8 mouse cellular contexts compared by ENCODE assay signal in the genomic region with DNA sequence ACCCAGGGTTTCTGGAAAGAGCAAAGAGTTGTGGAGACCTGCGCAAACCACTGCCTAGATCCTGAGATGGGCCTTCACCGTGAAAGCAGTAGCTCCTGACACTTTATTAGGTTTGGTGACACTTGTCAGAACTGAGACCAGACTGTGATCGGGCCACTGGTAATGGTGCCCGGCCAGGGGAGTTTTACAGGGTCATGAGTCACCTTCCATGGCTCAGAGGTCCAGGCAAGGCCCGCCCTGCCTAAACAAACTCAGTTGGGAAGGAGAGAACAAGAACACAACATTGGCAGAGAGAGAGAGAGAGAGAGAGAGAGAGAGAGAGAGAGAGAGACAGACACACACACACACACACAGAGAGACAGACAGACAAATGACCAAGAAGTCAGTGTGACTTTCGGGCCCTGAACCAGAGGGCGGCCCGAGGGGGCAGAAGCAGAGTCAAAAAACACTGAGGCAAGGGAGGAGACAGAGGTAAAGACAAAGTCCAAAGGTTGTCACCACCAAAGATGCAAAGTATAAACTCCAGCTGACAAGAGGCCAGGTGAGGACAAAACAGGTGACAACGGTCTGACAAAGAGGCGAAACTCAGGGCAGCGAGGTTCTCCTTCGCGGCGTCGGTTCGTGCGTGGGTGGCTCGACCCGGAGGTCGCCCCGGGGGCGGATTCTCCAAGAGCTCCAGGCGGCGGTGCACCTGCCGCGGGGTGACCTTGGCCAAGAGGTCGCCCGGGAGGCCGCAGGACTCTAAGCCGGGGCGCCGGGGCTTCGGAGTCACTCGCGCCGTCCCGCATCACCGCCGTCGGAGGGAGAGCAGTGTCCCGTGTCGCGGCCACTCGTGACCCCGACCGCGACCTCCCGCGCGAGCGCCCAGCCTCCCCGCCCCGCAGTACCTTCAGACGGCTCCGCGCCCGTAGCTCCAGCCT. TPM values are rescaled to one million over a fixed set of nuclear protein-coding genes. Genes with fewer than 3 reads are reported as not detected.
A peak's percentile ranks its signal among the peaks of the same experiment; 100 is the strongest.
DNase-seq lines count a peak whose midpoint lies in the region; ATAC-seq lines count a peak whose summit lies in the region.

No protein-coding gene starts in this region.

- peak overlapping the region; percentile 95 for H3K4me3 ChIP-seq in heart, embryonic 10.5 days
- peak overlapping the region; percentile 97 for H3K4me3 ChIP-seq in forebrain, embryonic 14.5 days (ENCODE audit: low read depth, low read length)
- H3K4me3 ChIP-seq in midbrain, embryonic 11.5 days (ENCODE audit: low read depth, low read length): peak overlapping the region; percentile 95

- peaks cover 3% of the 10 kb centered on the region; the same call in 1 of the 2 replicates for H3K9me3 ChIP-seq in heart, embryonic 10.5 days
- H3K9me3 ChIP-seq in forebrain, embryonic 14.5 days (replicated peaks; ENCODE audit: control insufficient read depth, low read length): no peaks in the 10 kb centered on the region
- H3K9me3 ChIP-seq in midbrain, embryonic 11.5 days (ENCODE audit: control insufficient read depth, low read length): no peaks in the 10 kb centered on the region

- peak; percentile 7 for ATAC-seq in activated CD4-positive, CD25-positive, alpha-beta regulatory T cell, adult 4 months
- peak; percentile 75 for ATAC-seq in forebrain, embryonic 14.5 days
- ATAC-seq in midbrain, embryonic 11.5 days (ENCODE audit: low FRiP score): peak; percentile 77
- no peak for ATAC-seq in granulocyte monocyte progenitor cell, adult 5-6 weeks (replicated peaks; ENCODE audit: poor library complexity, severe bottlenecking)
- no peak; the same call in 1 of the 2 replicates for ATAC-seq in megakaryocyte progenitor cell, adult 5-6 weeks (replicated peaks; ENCODE audit: poor library complexity)

- peak overlapping the region; percentile 90 for H3K9ac ChIP-seq in forebrain, embryonic 14.5 days (ENCODE audit: low read length)
- H3K9ac ChIP-seq in midbrain, embryonic 11.5 days (ENCODE audit: low read length): peak overlapping the region; percentile 89

- H3K27me3 ChIP-seq in heart, embryonic 10.5 days (ENCODE audit: insufficient read depth, poor library complexity, severe bottlenecking): peaks cover 3% of the 10 kb centered on the region; the same call in 1 of the 2 replicates
- 0 out of 2 replicates have a peak, but pooled peaks cover 2% of the 10 kb centered on the region for H3K27me3 ChIP-seq in forebrain, embryonic 14.5 days (replicated peaks; ENCODE audit: control insufficient read depth, insufficient read depth, low read length)
- no peaks in the 10 kb centered on the region for H3K27me3 ChIP-seq in midbrain, embryonic 11.5 days (ENCODE audit: control insufficient read depth, insufficient read depth, low read length)

- peaks cover 18% of the 10 kb centered on the region for H3K36me3 ChIP-seq in heart, embryonic 10.5 days
- peaks cover 16% of the 10 kb centered on the region for H3K36me3 ChIP-seq in forebrain, embryonic 14.5 days (ENCODE audit: control insufficient read depth, insufficient read depth, low read length)
- H3K36me3 ChIP-seq in midbrain, embryonic 11.5 days (ENCODE audit: control insufficient read depth, insufficient read depth, low read length): no peaks in the 10 kb centered on the region

- H3K27ac ChIP-seq in heart, embryonic 10.5 days: peak overlapping the region; percentile 97
- H3K27ac ChIP-seq in forebrain, embryonic 14.5 days (ENCODE audit: low read depth, low read length): peak overlapping the region; percentile 48; the same call in 1 of the 2 replicates
- H3K27ac ChIP-seq in midbrain, embryonic 11.5 days (ENCODE audit: low read depth, low read length): 0 out of 2 replicates have a peak overlapping the region, but pooled peaks have one; percentile 20

- 5% methylated on average over 57 of the region's 57 CpGs for WGBS in heart, embryonic 10.5 days
- 8% methylated on average over 42 of the region's 57 CpGs for WGBS in forebrain, embryonic 14.5 days
- WGBS in midbrain, embryonic 11.5 days: 7% methylated on average over 57 of the region's 57 CpGs

- peaks cover 19% of the 10 kb centered on the region for H3K4me1 ChIP-seq in heart, embryonic 10.5 days
- H3K4me1 ChIP-seq in forebrain, embryonic 14.5 days (ENCODE audit: control insufficient read depth, insufficient read depth, low read length): peaks cover 8% of the 10 kb centered on the region
- peaks cover 15% of the 10 kb centered on the region for H3K4me1 ChIP-seq in midbrain, embryonic 11.5 days (ENCODE audit: control insufficient read depth, insufficient read depth, low read length)

- H3K4me2 ChIP-seq in forebrain, embryonic 14.5 days (ENCODE audit: low read length): peak overlapping the region; percentile 82
- H3K4me2 ChIP-seq in midbrain, embryonic 11.5 days: peak overlapping the region; percentile 56

- DNase-seq in heart, embryonic 10.5 days (ENCODE audit: low spot score): no peak
- no peak for DNase-seq in heart, adult 8-10 months (ENCODE audit: low spot score)
- DNase-seq in forebrain, embryonic 14.5 days (ENCODE audit: low spot score): no peak
- DNase-seq in kidney, adult 9 months: peak; percentile 85
- DNase-seq in midbrain, embryonic 11.5 days (ENCODE audit: low spot score, missing footprints): no peak

RNA-seq across cellular contexts. Expression of gene Zbtb43, which starts 0.6 kb away (rescaled TPM):
- 12.5 and 15.7 TPM in 2 replicates for polyA plus RNA-seq in heart, embryonic 10.5 days (2016; fragmentation: Nextera tagmentation; extraction: Ambion mirVana)
- total RNA-seq in heart, adult 8-10 months (2022): 10 to 100 TPM; 17.0 to 19.1 (median 17.5) TPM
- polyA plus RNA-seq in activated CD4-positive, CD25-positive, alpha-beta regulatory T cell, adult 4 months (2017; shearing (Covaris generic)): 10 to 100 TPM; 16.4 TPM
- polyA plus RNA-seq in forebrain, embryonic 14.5 days (2014; fragmentation: Nextera tagmentation; extraction: Ambion mirVana): 29.0 and 33.2 TPM in 2 replicates
- polyA plus RNA-seq in midbrain, embryonic 11.5 days (2014; fragmentation: Nextera tagmentation; extraction: Ambion mirVana): 23.9 and 26.1 TPM in 2 replicates
- total RNA-seq in granulocyte monocyte progenitor cell, adult 5-6 weeks (2014; fragmentation: Nextera tagmentation): 8.5 and 9.9 TPM in 2 replicates
- total RNA-seq in granulocyte monocyte progenitor cell, adult 5-6 weeks (2017): 10.4 and 10.7 TPM in 2 replicates
- total RNA-seq in megakaryocyte progenitor cell, adult 5-6 weeks (2015): 8.0 and 8.8 TPM in 2 replicates
- total RNA-seq in megakaryocyte progenitor cell, adult 5-6 weeks (2017): 8.0 and 10.5 TPM in 2 replicates

RNA-seq across cellular contexts. Expression of gene Zbtb34, which starts 36.7 kb away (rescaled TPM):
- polyA plus RNA-seq in heart, embryonic 10.5 days (2016; fragmentation: Nextera tagmentation; extraction: Ambion mirVana): 5.0 and 5.6 TPM in 2 replicates
- 1 to 10 TPM; 5.6 to 6.9 (median 6.5) TPM for total RNA-seq in heart, adult 8-10 months (2022)
- polyA plus RNA-seq in activated CD4-positive, CD25-positive, alpha-beta regulatory T cell, adult 4 months (2017; shearing (Covaris generic)): 1 to 10 TPM in 1 of 2 experiments, under 1 TPM in 1; 0.66 to 1.2 TPM
- 5.1 and 6.3 TPM in 2 replicates for polyA plus RNA-seq in forebrain, embryonic 14.5 days (2014; fragmentation: Nextera tagmentation; extraction: Ambion mirVana)
- 8.0 and 8.3 TPM in 2 replicates for polyA plus RNA-seq in midbrain, embryonic 11.5 days (2014; fragmentation: Nextera tagmentation; extraction: Ambion mirVana)
- 23.7 and 32.0 TPM in 2 replicates for total RNA-seq in granulocyte monocyte progenitor cell, adult 5-6 weeks (2014; fragmentation: Nextera tagmentation)
- total RNA-seq in granulocyte monocyte progenitor cell, adult 5-6 weeks (2017): 8.6 and 20.6 TPM in 2 replicates
- total RNA-seq in megakaryocyte progenitor cell, adult 5-6 weeks (2015): 22.7 and 24.6 TPM in 2 replicates
- 8.4 and 11.4 TPM in 2 replicates for total RNA-seq in megakaryocyte progenitor cell, adult 5-6 weeks (2017)

Comparison
In these comparisons a context has a peak if more than half of its experiments do, and no peak if none do; other contexts are left out.
1. H3K27ac ChIP-seq: peak in every context shown above with its lines; median percentile 97 in heart, embryonic 10.5 days; 48 in forebrain, embryonic 14.5 days; 20 in midbrain, embryonic 11.5 days.
2. ATAC-seq: peak in activated CD4-positive, CD25-positive, alpha-beta regulatory T cell, adult 4 months (single experiment), forebrain, embryonic 14.5 days (single experiment) and midbrain, embryonic 11.5 days (single experiment); none in granulocyte monocyte progenitor cell, adult 5-6 weeks (single experiment) and megakaryocyte progenitor cell, adult 5-6 weeks (single experiment).
3. Peak in every context shown above with its lines, with median percentiles within 50 percentile points of each other: H3K4me3 ChIP-seq.